Mouse (Mus musculus): Measurements from ENCODE around the gene Auts2. TPM values are rescaled to one million over a fixed set of nuclear protein-coding genes. Genes with fewer than 3 reads are reported as not detected.

The Auts2 gene
- polyA plus RNA-seq, 1 experiment: 0.01 TPM

- no peak overlapping the region for H3K4me3 ChIP-seq (replicated peaks)
- H3K27me3 ChIP-seq (ENCODE audit: control insufficient read depth): no peaks in the 10 kb centered on the region
- TF ChIP-seq TAL1 (IDR thresholded peaks at IDR 0.05; ENCODE audit: low read length) (no peak), GATA1 (IDR thresholded peaks at IDR 0.05; ENCODE audit: low read length) (no peak)
- H3K9me3 ChIP-seq (ENCODE audit: control insufficient read depth, low read length): no peaks in the 10 kb centered on the region
- H3K4me1 ChIP-seq (ENCODE audit: control insufficient read depth): no peaks in the 10 kb centered on the region
- no peaks in the 10 kb centered on the region for H3K36me3 ChIP-seq (ENCODE audit: control insufficient read depth)
These were observed 586.1 kb downstream of the Auts2 start for GRCm38 (mm10) chr5:131956998-131957397.

- Histone ChIP-seq H3K4me1 (ENCODE audit: control insufficient read depth) (no peaks in the 10 kb centered on the region), H3K36me3 (ENCODE audit: control insufficient read depth) (no peaks in the 10 kb centered on the region)
- no peak for TF ChIP-seq TAL1 (IDR thresholded peaks at IDR 0.05; ENCODE audit: low read length)
- no peak for TF ChIP-seq GATA1 (IDR thresholded peaks at IDR 0.05; ENCODE audit: low read length)
These were observed 587.1 kb downstream of the Auts2 start for GRCm38 (mm10) chr5:131956090-131956489.

GRCm38 (mm10) chr5:131955227-131956016 is 587.7 kb downstream of the Auts2 start:
- no peaks in the 10 kb centered on the region for H3K36me3 ChIP-seq (ENCODE audit: control insufficient read depth)
- H3K27me3 ChIP-seq (ENCODE audit: control insufficient read depth): no peaks in the 10 kb centered on the region
- no peaks in the 10 kb centered on the region for H3K9me3 ChIP-seq (ENCODE audit: control insufficient read depth, low read length)
- TF ChIP-seq GATA1 (IDR thresholded peaks at IDR 0.05; ENCODE audit: low read length) (no peak), TAL1 (IDR thresholded peaks at IDR 0.05; ENCODE audit: low read length) (no peak)
- H3K4me1 ChIP-seq (ENCODE audit: control insufficient read depth): no peaks in the 10 kb centered on the region
- H3K4me3 ChIP-seq (replicated peaks): no peak overlapping the region

More at GRCm38 (mm10) chr5:131956090-131956489, 587.1 kb downstream of the Auts2 start:
- Histone ChIP-seq H3K9me3 (ENCODE audit: control insufficient read depth, low read length) (no peaks in the 10 kb centered on the region), H3K27me3 (ENCODE audit: control insufficient read depth) (no peaks in the 10 kb centered on the region), H3K4me3 (replicated peaks) (no peak overlapping the region)

DNA sequence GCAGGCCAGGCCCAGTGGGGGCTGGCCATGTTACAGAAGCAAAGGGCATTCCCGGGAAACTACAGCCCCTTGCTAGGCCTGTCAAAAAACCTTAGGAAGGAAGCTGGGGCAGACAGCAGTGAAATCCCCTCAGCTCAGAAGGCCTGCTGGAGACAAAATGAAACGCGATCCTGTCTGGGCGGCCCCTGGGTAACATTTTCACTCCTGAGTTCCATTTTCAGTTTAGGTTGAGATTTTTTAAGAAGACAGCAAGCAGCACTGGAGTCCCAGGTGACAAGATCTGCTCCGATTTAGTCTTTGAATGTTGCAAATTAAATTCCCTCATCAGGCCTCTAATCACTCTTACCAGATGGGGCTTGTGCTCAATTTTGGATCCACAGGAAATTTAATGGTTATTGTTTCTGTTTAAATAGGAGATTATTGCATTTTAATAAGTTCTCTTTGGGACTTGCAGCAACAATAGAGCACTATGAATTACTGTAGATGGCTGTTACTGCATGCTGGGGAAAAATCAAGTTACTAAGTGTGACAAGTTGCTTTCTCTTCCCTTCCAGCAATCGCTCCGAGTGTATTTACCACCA is 594.5 kb downstream of the Auts2 start:
- Histone ChIP-seq H3K4me1 (ENCODE audit: control insufficient read depth) (no peaks in the 10 kb centered on the region), H3K27me3 (ENCODE audit: control insufficient read depth) (no peaks in the 10 kb centered on the region), H3K36me3 (ENCODE audit: control insufficient read depth) (no peaks in the 10 kb centered on the region), H3K9me3 (ENCODE audit: control insufficient read depth, low read length) (no peaks in the 10 kb centered on the region), H3K4me3 (replicated peaks) (no peak overlapping the region)
- TF ChIP-seq GATA1 (IDR thresholded peaks at IDR 0.05; ENCODE audit: low read length): no peak
- no peak for TF ChIP-seq TAL1 (IDR thresholded peaks at IDR 0.05; ENCODE audit: low read length)

DNA sequence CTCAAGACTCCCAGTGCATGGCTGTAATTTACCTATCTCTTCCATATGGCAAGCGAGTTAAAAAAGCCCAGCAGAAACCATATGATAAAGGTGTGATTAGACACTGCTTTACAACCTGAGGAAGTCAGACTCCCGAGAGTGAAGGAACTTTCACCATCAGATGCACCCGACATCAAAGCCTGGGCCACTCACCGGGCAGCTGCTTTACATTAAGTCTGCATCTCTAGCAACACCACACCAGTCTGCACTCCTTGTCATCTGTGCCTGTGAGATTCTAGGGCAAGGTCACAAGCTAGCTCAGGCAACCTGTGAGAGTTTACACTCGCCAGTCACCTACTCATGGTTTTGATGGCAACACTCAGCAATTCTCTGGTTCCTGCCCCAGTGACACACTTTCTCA is 596.3 kb downstream of the Auts2 start:
- H3K36me3 ChIP-seq (ENCODE audit: control insufficient read depth): no peaks in the 10 kb centered on the region
- TF ChIP-seq TAL1 (IDR thresholded peaks at IDR 0.05; ENCODE audit: low read length): no peak
- no peak for TF ChIP-seq GATA1 (IDR thresholded peaks at IDR 0.05; ENCODE audit: low read length)
- no peak overlapping the region for H3K4me3 ChIP-seq (replicated peaks)
- no peaks in the 10 kb centered on the region for H3K9me3 ChIP-seq (ENCODE audit: control insufficient read depth, low read length)
- H3K4me1 ChIP-seq (ENCODE audit: control insufficient read depth): no peaks in the 10 kb centered on the region
- H3K27me3 ChIP-seq (ENCODE audit: control insufficient read depth): no peaks in the 10 kb centered on the region

GRCm38 (mm10) chr5:131944761-131945160 is 598.4 kb downstream of the Auts2 start:
- Histone ChIP-seq H3K4me3 (replicated peaks) (no peak overlapping the region), H3K4me1 (ENCODE audit: control insufficient read depth) (no peaks in the 10 kb centered on the region), H3K9me3 (ENCODE audit: control insufficient read depth, low read length) (no peaks in the 10 kb centered on the region), H3K27me3 (ENCODE audit: control insufficient read depth) (no peaks in the 10 kb centered on the region), H3K36me3 (ENCODE audit: control insufficient read depth) (no peaks in the 10 kb centered on the region)
- TF ChIP-seq TAL1 (IDR thresholded peaks at IDR 0.05; ENCODE audit: low read length) (no peak), GATA1 (IDR thresholded peaks at IDR 0.05; ENCODE audit: low read length) (no peak)

GRCm38 (mm10) chr5:131928696-131929095 is 614.4 kb downstream of the Auts2 start:
- Histone ChIP-seq H3K9me3 (ENCODE audit: control insufficient read depth, low read length) (no peaks in the 10 kb centered on the region), H3K27me3 (ENCODE audit: control insufficient read depth) (no peaks in the 10 kb centered on the region), H3K4me1 (ENCODE audit: control insufficient read depth) (no peaks in the 10 kb centered on the region), H3K36me3 (ENCODE audit: control insufficient read depth) (no peaks in the 10 kb centered on the region), H3K4me3 (replicated peaks) (no peak overlapping the region)
- no peak for TF ChIP-seq GATA1 (IDR thresholded peaks at IDR 0.05; ENCODE audit: low read length)
- TF ChIP-seq TAL1 (IDR thresholded peaks at IDR 0.05; ENCODE audit: low read length): no peak

DNA sequence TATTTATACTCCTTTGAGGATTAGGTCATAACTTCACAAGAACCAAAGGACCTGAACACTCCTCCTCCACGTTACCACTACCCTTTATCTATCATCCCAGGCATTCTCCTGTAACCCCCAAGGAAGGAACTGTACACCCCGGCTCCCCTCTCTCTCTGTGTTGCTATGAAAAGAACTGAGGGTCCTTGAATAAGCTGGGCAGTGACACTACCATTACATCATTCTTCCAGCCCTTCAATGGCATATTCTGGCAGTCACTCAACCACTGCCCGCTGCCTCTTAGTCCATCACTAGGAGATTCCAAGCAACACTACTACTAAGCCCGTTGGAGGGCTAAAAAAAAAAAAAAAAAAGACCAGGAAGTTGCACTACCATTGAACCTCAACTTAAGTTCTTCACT is 620.4 kb downstream of the Auts2 start:
- no peaks in the 10 kb centered on the region for H3K36me3 ChIP-seq (ENCODE audit: control insufficient read depth)
- H3K4me3 ChIP-seq (replicated peaks): no peak overlapping the region
- H3K4me1 ChIP-seq (ENCODE audit: control insufficient read depth): no peaks in the 10 kb centered on the region
- TF ChIP-seq GATA1 (IDR thresholded peaks at IDR 0.05; ENCODE audit: low read length) (no peak), TAL1 (IDR thresholded peaks at IDR 0.05; ENCODE audit: low read length) (no peak)
- H3K9me3 ChIP-seq (ENCODE audit: control insufficient read depth, low read length): no peaks in the 10 kb centered on the region
- no peaks in the 10 kb centered on the region for H3K27me3 ChIP-seq (ENCODE audit: control insufficient read depth)

DNA sequence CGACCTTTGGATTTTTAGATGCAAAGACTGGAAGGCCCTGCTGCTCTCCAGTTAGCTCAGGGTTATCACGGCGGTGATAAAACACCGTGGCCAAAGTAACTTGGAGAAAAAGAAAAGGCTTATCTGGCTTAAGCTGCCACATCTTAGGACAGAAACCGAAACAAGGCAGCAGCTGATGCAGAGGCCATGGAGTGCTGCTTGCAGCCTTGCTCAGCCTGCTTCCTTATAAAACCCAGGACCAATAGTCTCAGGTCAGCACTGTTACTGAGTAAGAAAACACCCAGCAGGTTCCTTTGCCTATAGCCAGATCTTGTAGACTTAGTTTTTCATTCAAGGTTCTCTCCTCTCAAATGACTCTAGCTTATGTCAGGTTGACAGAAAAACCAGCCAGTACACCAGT is 621.0 kb downstream of the Auts2 start:
- Histone ChIP-seq H3K9me3 (ENCODE audit: control insufficient read depth, low read length) (no peaks in the 10 kb centered on the region), H3K4me1 (ENCODE audit: control insufficient read depth) (no peaks in the 10 kb centered on the region), H3K27me3 (ENCODE audit: control insufficient read depth) (no peaks in the 10 kb centered on the region), H3K36me3 (ENCODE audit: control insufficient read depth) (no peaks in the 10 kb centered on the region), H3K4me3 (replicated peaks) (no peak overlapping the region)
- no peak for TF ChIP-seq TAL1 (IDR thresholded peaks at IDR 0.05; ENCODE audit: low read length)
- no peak for TF ChIP-seq GATA1 (IDR thresholded peaks at IDR 0.05; ENCODE audit: low read length)
